Mouse (Mus musculus) limb, embryonic 14.5 days (tissue): ENCODE results near the gene Prss46. TPM values are rescaled to one million over a fixed set of nuclear protein-coding genes. Genes with fewer than 3 reads are reported as not detected.

ENCODE experiments used
- ATAC-seq: fragments of 200-750 bp; cut with Nextera tagmentation; 2 replicates; pipeline ENCODE4 v1.8.0; 2017; ENCODE audit warnings: low read depth, moderate number of reproducible peaks, moderate TSS enrichment; ENCODE audit not compliant: low FRiP score
- DNase-seq: peaks from one replicate; pipeline ENCODE4 v3.0.0-alpha.2; 2015; ENCODE audit warnings: low spot score
- H3K27ac ChIP-seq: fragments of 300-500 bp; sonication (generic); replicated peaks from 2 replicates; pipeline ENCODE4 v1.5.1; 2014; ENCODE audit warnings: low read depth, mild to moderate bottlenecking, low read length, moderate library complexity, mixed read lengths
- H3K27me3 ChIP-seq: fragments of 300-500 bp; sonication (generic); 2 replicates; pipeline ENCODE4 v1.6.1; 2014; ENCODE audit warnings: low read length, mixed read lengths; ENCODE audit not compliant: control insufficient read depth, insufficient read depth
- H3K36me3 ChIP-seq: fragments of 300-500 bp; sonication (generic); 2 replicates; pipeline ENCODE4 v1.6.1; 2014; ENCODE audit warnings: mild to moderate bottlenecking, low read length, moderate library complexity, mixed read lengths; ENCODE audit not compliant: control insufficient read depth, insufficient read depth
- H3K4me1 ChIP-seq: fragments of 300-500 bp; sonication (generic); 2 replicates; pipeline ENCODE4 v1.6.1; 2014; ENCODE audit warnings: antibody characterized with exemption, low read length, mixed read lengths; ENCODE audit not compliant: control insufficient read depth, insufficient read depth
- H3K4me2 ChIP-seq: fragments of 300-500 bp; sonication (generic); replicated peaks from 2 replicates; pipeline ENCODE4 v1.6.1; 2014; ENCODE audit warnings: low read depth, mild to moderate bottlenecking, low read length, moderate library complexity; ENCODE audit not compliant: severe bottlenecking
- H3K4me3 ChIP-seq: fragments of 300-500 bp; sonication (generic); replicated peaks from 2 replicates; pipeline ENCODE4 v1.5.1; 2014; ENCODE audit warnings: low read length
- H3K9ac ChIP-seq: fragments of 300-500 bp; sonication (generic); 2 replicates; pipeline ENCODE4 v1.6.1; 2014; ENCODE audit warnings: mild to moderate bottlenecking, low read depth, low read length, moderate library complexity; ENCODE audit not compliant: severe bottlenecking
- H3K9me3 ChIP-seq: fragments of 300-500 bp; sonication (generic); 2 replicates; pipeline ENCODE4 v1.6.1; 2016; ENCODE audit warnings: low read length; ENCODE audit not compliant: control insufficient read depth
- POLR2A ChIP-seq: fragments of 200-500 bp; IDR thresholded peaks from 2 replicates; pipeline ENCODE4 v1.8.0; 2012; ENCODE audit warnings: inconsistent platforms, mild to moderate bottlenecking, moderate library complexity, borderline replicate concordance; ENCODE audit not compliant: insufficient read depth, insufficient read length; ENCODE audit errors: extremely low read depth
- WGBS: fragments of 180-500 bp; shearing (Covaris S2); extraction: QIAGEN DNeasy Blood & Tissue Kit; methylation state at CpG from one replicate; pipeline ENCODE4 v1.1.7; 2014; 5-methylcytosine and 5-hydroxymethylcytosine counted together
- polyA plus RNA-seq, 2 experiments: library from polyadenylated mRNA; depleted of rRNA in 1 of 2; stranded (reverse) in 1 of 2; unstranded in 1 of 2; fragments of >200 nt; fragmentation: Nextera tagmentation in 1 of 2; extraction: Ambion mirVana in 1 of 2; gene quantifications; 2 replicates each; pipeline versions ENCODE4 v1.2.1 to v1.2.3; 2012 to 2014

Gene Prss46
- polyA plus RNA-seq (2012; rRNA removed), result not detected in 2 replicates
- polyA plus RNA-seq (2014; fragmentation: Nextera tagmentation; extraction: Ambion mirVana), result not detected in 2 replicates

DNA sequence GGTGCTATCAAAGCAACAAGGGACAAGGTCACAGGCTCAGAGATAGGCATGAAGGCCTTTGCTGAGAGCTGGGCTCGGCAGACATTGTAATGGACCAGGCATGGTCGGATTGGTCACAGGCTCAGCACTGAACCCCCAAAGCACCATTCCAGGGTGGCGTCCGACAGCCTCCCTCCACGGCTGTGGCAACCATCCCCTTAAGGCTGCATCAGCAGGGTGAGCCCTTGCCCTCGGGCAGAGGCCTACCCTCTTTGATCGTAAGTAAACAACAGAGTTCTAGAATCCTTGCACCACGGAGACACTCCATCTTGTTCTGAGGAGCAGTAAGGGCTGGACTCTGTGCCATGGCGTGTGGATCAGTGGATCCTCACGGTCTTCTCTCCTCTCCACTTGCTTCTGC is at the start of gene Prss46:
Gene Prss46, plus strand, starts transcription at position 301 of the 400 bp plus-strand sequence.
- H3K4me3 ChIP-seq, result no peak within 1 kb of the TSS
- no peak for ATAC-seq
- no peak within 1 kb of the TSS for H3K27ac ChIP-seq
- no peak within 1 kb of the TSS for H3K9ac ChIP-seq
- no peaks in the 10 kb centered on the region for H3K27me3 ChIP-seq
- H3K4me2 ChIP-seq, result no peak within 1 kb of the TSS
- TF ChIP-seq POLR2A, result no peak
- no peaks in the 10 kb centered on the region for H3K4me1 ChIP-seq
- WGBS, result 83% methylated on average over 10 of the region's 10 CpGs
- H3K9me3 ChIP-seq, result no peaks in the 10 kb centered on the region
- DNase-seq, result no peak
- H3K36me3 ChIP-seq, result no peaks in the 10 kb centered on the region

DNA sequence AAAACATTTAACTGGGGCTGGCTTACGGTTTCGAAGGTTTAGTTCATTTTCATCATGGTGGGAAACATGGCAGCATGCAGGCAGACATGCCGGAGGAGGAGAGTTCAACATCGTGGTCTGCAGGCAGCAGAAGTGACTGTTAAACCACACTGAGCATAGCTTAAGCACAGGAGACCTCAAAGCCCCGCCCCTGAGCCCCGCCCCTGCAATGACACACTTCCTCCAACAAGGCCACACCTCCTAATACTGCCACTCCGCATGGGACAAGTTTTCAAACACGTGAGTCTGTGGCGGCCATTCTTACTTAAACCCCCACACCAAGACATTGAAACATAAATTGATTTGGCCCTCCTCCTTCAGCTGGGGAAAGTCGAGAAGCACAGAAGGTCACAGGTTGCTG is 47.3 kb upstream of the Prss46 start:
- H3K27me3 ChIP-seq, result no peaks in the 10 kb centered on the region
- H3K4me1 ChIP-seq, result no peaks in the 10 kb centered on the region
- 84% methylated on average over 10 of the region's 10 CpGs for WGBS
- H3K9ac ChIP-seq, result no peak overlapping the region
- no peaks in the 10 kb centered on the region for H3K36me3 ChIP-seq
- TF ChIP-seq POLR2A, result no peak
- DNase-seq, result no peak
- H3K4me2 ChIP-seq, result no peak overlapping the region
- no peaks in the 10 kb centered on the region for H3K9me3 ChIP-seq
- no peak overlapping the region for H3K27ac ChIP-seq
- ATAC-seq, result no peak
- no peak overlapping the region for H3K4me3 ChIP-seq

DNA sequence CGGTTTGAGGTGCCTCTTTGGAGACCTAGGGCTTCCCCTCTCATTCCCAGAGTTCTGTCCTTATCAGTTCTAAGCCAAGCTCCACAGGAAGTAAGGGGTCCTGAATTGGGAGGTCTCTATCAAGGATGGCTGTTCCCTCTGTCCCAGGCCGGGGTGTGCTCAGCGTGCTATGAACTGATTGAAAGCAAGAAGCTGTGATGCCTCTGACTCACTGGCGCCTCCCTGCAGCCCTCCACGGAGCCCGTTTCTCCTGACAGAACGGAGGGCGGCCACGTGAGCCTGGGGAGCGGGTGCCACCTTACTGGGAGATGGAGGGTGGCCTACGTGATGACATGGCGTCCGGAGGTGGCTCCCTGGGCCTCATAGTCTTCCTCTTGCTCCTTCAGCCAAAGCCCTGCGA is 46.4 kb upstream of the Prss46 start, which contains the start of gene Prss42:
Gene Prss42, plus strand, starts transcription at position 301 of the 400 bp plus-strand sequence.
- H3K27ac ChIP-seq, result no peak within 1 kb of the TSS
- TF ChIP-seq POLR2A, result no peak
- WGBS, result 90% methylated on average over 14 of the region's 14 CpGs
- no peaks in the 10 kb centered on the region for H3K36me3 ChIP-seq
- no peak for ATAC-seq
- H3K4me3 ChIP-seq, result no peak within 1 kb of the TSS
- H3K4me1 ChIP-seq, result no peaks in the 10 kb centered on the region
- no peaks in the 10 kb centered on the region for H3K9me3 ChIP-seq
- no peaks in the 10 kb centered on the region for H3K27me3 ChIP-seq
- no peak within 1 kb of the TSS for H3K9ac ChIP-seq
- no peak for DNase-seq
- no peak within 1 kb of the TSS for H3K4me2 ChIP-seq

DNA sequence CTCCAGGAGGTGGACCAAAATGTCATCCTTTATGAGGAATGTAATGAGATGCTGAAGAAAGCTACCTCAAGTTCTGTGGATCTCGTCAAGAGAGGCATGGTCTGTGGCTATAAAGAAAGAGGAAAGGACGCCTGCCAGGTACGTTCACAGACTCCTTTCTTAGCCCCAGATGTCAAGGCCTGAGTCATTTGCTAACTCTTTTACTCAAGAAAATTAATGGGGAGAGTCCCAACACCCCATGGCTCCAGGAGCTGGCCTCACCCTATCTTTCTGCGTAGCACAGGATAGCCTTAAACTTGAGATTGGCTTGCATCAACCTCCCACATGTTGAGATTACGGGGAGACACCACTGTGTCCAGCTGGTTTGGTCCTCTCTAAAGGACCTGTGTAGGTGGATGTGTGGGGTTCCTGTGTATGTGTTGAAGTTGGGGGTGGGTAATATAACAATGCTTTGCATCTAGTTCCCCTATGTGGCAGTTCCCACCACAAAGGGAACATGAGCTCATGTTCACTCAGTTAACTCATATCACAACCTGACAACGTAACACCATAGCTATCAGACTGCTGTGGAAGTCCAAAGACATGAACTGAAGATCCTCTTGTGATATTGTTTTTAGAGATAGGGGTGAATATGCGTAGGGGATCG is 43.3 kb upstream of the Prss46 start:
- 76% methylated on average over 8 of the region's 8 CpGs for WGBS
- Histone ChIP-seq H3K4me1 (no peaks in the 10 kb centered on the region), H3K9ac (no peak overlapping the region), H3K9me3 (no peaks in the 10 kb centered on the region), H3K36me3 (no peaks in the 10 kb centered on the region), H3K27ac (no peak overlapping the region), H3K27me3 (no peaks in the 10 kb centered on the region), H3K4me2 (no peak overlapping the region), H3K4me3 (no peak overlapping the region)
- ATAC-seq, result no peak
- no peak for DNase-seq
- no peak for TF ChIP-seq POLR2A

DNA sequence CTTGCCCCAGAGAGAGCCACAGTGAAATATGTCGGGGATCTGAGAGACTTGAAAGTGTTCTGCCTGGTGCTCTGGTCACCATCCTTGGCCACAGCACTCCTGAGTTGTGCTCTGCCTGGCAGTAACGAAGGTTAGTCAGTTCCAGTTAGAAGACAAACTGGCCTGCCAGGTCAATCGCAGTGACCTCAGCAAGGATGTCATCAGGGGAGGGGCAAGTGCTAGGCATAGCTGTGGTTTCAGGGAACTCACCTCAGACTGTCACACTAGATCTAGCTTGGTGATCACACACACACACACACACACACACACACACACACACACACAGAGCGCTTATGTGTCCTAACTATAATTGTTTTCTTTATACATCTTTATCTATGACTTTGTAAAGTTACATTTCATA is 41.0 kb upstream of the Prss46 start:
- Histone ChIP-seq H3K27ac (no peak overlapping the region), H3K36me3 (no peaks in the 10 kb centered on the region), H3K9me3 (no peaks in the 10 kb centered on the region), H3K27me3 (no peaks in the 10 kb centered on the region), H3K4me2 (no peak overlapping the region), H3K4me3 (no peak overlapping the region), H3K4me1 (no peaks in the 10 kb centered on the region), H3K9ac (no peak overlapping the region)
- ATAC-seq (no peak), DNase-seq (no peak)
- no peak for TF ChIP-seq POLR2A
- 64% methylated on average over 4 of the region's 4 CpGs for WGBS
